Mouse (Mus musculus): ENCODE results near the gene Znfx1. TPM values are rescaled to one million over a fixed set of nuclear protein-coding genes. Genes with fewer than 3 reads are reported as not detected.

Gene Znfx1
- polyA plus RNA-seq, 1 experiment = 15.8 TPM

DNA sequence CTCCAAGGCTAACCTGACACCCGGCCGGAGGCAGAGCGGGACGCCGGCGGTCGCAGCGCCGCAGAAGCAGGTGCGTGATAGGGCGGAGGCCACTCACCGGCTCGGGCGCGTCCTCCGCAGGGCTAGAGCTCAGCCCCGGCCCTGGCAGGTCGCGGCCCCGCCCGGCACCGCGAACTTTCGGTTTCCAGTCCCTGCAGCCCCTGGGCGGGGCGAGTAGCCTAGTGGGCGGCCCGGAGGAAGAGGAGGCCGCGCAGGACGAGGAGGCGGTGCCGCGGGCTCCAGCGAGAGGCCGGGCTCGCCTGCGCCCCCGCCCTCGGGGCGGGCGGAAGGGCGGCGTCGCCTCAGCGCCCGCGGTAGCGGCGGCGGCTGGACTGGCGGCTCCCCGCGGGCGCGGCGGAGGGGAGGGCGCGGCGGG lies 311 bp downstream of the Znfx1 start:
- Histone ChIP-seq H3K36me3 (ENCODE audit: control insufficient read depth, insufficient read depth) (peaks cover 49% of the 10 kb centered on the region), H3K79me3 (ENCODE audit: low read depth) (peaks cover 44% of the 10 kb centered on the region), H3K4me3 (ENCODE audit: insufficient read depth, poor library complexity, severe bottlenecking) (peak overlapping the region; percentile 83), H3ac (ENCODE audit: control insufficient read depth, insufficient read length, low read depth) (peak overlapping the region; percentile 89), H3K79me2 (ENCODE audit: control insufficient read depth, insufficient read depth) (peaks cover 77% of the 10 kb centered on the region), H3K27me3 (ENCODE audit: control insufficient read depth, insufficient read depth, insufficient read length) (no peaks in the 10 kb centered on the region)
- no peak for TF ChIP-seq USF1 (IDR thresholded peaks at IDR 0.05; ENCODE audit: low read depth)
- TF ChIP-seq CEBPB (IDR thresholded peaks at IDR 0.05; ENCODE audit: low read depth) = no peak
- TF ChIP-seq FOSL1 (IDR thresholded peaks at IDR 0.05; ENCODE audit: insufficient read depth, low read length, poor library complexity, severe bottlenecking) = no peak
- no peak for TF ChIP-seq MYOD1 (IDR thresholded peaks at IDR 0.05; ENCODE audit: control insufficient read depth, insufficient read length, low read depth)
- TF ChIP-seq MAX (IDR thresholded peaks at IDR 0.05) = no peak
- TF ChIP-seq CTCF (IDR thresholded peaks at IDR 0.05; ENCODE audit: control insufficient read depth, insufficient read depth, insufficient read length) = no peak
- TF ChIP-seq MYOG (IDR thresholded peaks at IDR 0.05; ENCODE audit: control insufficient read depth, extremely low read depth, insufficient read length) = no peak

DNA sequence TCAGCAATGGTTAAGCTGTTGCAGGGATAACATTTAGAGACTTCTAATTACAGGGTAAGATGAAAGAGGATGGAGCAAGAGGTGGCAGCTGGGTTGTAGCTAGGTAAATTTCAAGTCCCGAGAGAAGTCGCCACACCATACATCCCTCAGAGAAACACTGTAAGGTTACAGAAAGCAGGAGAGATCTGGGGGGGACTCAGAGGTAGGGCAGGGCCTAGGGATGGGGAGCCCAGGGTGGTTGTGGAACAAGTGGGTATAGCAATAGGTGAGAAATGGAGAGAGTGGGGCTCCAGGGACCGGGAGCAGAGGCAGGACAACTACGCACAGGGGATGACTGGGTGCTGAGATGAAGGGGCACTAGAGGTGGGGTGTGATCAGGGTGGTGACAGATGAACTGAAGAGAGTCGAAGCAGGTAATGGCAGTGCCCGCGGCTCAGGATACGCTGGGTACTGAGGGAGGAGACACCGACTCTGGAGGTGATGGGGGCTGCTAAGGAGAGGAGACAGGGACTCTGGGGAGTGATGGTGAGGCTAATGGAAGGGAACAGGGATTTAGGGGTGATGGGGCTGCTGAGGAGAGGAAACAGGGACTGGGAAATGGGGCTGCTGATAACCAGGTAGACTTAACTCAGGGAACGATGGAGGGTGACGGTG lies 1.3 kb downstream of the Znfx1 start:
- no peaks in the 10 kb centered on the region for H3K27me3 ChIP-seq (ENCODE audit: control insufficient read depth, insufficient read depth, insufficient read length)
- TF ChIP-seq MAX (IDR thresholded peaks at IDR 0.05) (no peak), USF1 (IDR thresholded peaks at IDR 0.05; ENCODE audit: low read depth) (no peak), CTCF (IDR thresholded peaks at IDR 0.05; ENCODE audit: control insufficient read depth, insufficient read depth, insufficient read length) (no peak), FOSL1 (IDR thresholded peaks at IDR 0.05; ENCODE audit: insufficient read depth, low read length, poor library complexity, severe bottlenecking) (no peak), MYOD1 (IDR thresholded peaks at IDR 0.05; ENCODE audit: control insufficient read depth, insufficient read length, low read depth) (no peak), MYOG (IDR thresholded peaks at IDR 0.05; ENCODE audit: control insufficient read depth, extremely low read depth, insufficient read length) (no peak), CEBPB (IDR thresholded peaks at IDR 0.05; ENCODE audit: low read depth) (no peak)
- peak overlapping the region; percentile 83 for H3K4me3 ChIP-seq (ENCODE audit: insufficient read depth, poor library complexity, severe bottlenecking)
- H3ac ChIP-seq (ENCODE audit: control insufficient read depth, insufficient read length, low read depth) = peak overlapping the region; percentile 89
- H3K79me3 ChIP-seq (ENCODE audit: low read depth) = peaks cover 47% of the 10 kb centered on the region
- peaks cover 86% of the 10 kb centered on the region for H3K79me2 ChIP-seq (ENCODE audit: control insufficient read depth, insufficient read depth)
- peaks cover 56% of the 10 kb centered on the region for H3K36me3 ChIP-seq (ENCODE audit: control insufficient read depth, insufficient read depth)

DNA sequence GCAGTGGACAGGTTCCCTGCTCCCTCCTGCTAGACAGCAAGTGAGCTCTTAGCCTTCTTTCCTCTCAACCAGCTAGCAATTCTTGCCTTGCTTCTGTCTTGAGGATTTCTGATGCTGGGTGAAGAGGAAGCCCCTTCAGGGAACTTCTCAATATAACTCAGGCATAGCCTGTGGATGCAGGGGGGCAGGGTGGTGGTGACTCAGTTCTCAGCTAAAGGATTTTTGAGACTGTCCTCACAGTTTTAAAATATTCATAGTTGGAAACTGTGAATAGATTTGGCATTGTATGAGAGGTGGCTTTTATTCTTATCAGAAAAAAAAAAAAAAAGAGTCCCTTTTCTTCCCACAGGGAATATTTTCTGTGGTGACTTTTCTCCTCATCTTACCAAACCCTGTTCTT lies 2.1 kb downstream of the Znfx1 start:
- no peak overlapping the region for H3K4me3 ChIP-seq (ENCODE audit: insufficient read depth, poor library complexity, severe bottlenecking)
- H3K27me3 ChIP-seq (ENCODE audit: control insufficient read depth, insufficient read depth, insufficient read length) = no peaks in the 10 kb centered on the region

DNA sequence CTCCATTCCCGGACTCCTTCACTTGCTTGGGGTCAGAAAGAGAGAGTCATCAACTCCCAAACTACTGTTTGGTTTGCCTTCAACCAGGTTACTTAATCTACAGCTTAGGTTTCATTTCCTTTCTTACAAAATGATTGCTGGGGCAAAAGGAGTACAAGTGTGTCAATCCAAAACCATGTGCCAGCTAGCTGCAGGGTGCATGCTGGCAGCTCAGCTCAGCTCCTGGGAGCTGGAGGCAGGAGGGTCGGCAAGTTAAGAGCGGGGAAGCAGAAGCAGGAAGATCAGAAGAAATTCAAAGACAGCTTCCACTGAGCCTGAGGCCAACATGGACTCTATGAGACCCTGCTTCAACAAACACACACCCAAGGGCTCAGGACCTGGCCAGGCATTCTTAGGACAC lies 2.5 kb downstream of the Znfx1 start:
- TF ChIP-seq USF1 (IDR thresholded peaks at IDR 0.05; ENCODE audit: low read depth) (no peak), CTCF (IDR thresholded peaks at IDR 0.05; ENCODE audit: control insufficient read depth, insufficient read depth, insufficient read length) (no peak), MAX (IDR thresholded peaks at IDR 0.05) (no peak), FOSL1 (IDR thresholded peaks at IDR 0.05; ENCODE audit: insufficient read depth, low read length, poor library complexity, severe bottlenecking) (no peak), MYOG (IDR thresholded peaks at IDR 0.05; ENCODE audit: control insufficient read depth, extremely low read depth, insufficient read length) (no peak), CEBPB (IDR thresholded peaks at IDR 0.05; ENCODE audit: low read depth) (no peak), MYOD1 (IDR thresholded peaks at IDR 0.05; ENCODE audit: control insufficient read depth, insufficient read length, low read depth) (no peak)
- H3K27me3 ChIP-seq (ENCODE audit: control insufficient read depth, insufficient read depth, insufficient read length) = no peaks in the 10 kb centered on the region
- peak overlapping the region; percentile 6 for H3ac ChIP-seq (ENCODE audit: control insufficient read depth, insufficient read length, low read depth)
- no peak overlapping the region for H3K4me3 ChIP-seq (ENCODE audit: insufficient read depth, poor library complexity, severe bottlenecking)
- peaks cover 87% of the 10 kb centered on the region for H3K79me2 ChIP-seq (ENCODE audit: control insufficient read depth, insufficient read depth)
- peaks cover 56% of the 10 kb centered on the region for H3K36me3 ChIP-seq (ENCODE audit: control insufficient read depth, insufficient read depth)
- peaks cover 50% of the 10 kb centered on the region for H3K79me3 ChIP-seq (ENCODE audit: low read depth)

More for the DNA sequence above, 2.1 kb downstream of the Znfx1 start:
- Histone ChIP-seq H3K79me3 (ENCODE audit: low read depth) (peaks cover 51% of the 10 kb centered on the region), H3K79me2 (ENCODE audit: control insufficient read depth, insufficient read depth) (peaks cover 87% of the 10 kb centered on the region), H3K36me3 (ENCODE audit: control insufficient read depth, insufficient read depth) (peaks cover 56% of the 10 kb centered on the region), H3ac (ENCODE audit: control insufficient read depth, insufficient read length, low read depth) (peak overlapping the region; percentile 6)
- TF ChIP-seq MYOG (IDR thresholded peaks at IDR 0.05; ENCODE audit: control insufficient read depth, extremely low read depth, insufficient read length) (no peak), FOSL1 (IDR thresholded peaks at IDR 0.05; ENCODE audit: insufficient read depth, low read length, poor library complexity, severe bottlenecking) (no peak), MAX (IDR thresholded peaks at IDR 0.05) (no peak)

DNA sequence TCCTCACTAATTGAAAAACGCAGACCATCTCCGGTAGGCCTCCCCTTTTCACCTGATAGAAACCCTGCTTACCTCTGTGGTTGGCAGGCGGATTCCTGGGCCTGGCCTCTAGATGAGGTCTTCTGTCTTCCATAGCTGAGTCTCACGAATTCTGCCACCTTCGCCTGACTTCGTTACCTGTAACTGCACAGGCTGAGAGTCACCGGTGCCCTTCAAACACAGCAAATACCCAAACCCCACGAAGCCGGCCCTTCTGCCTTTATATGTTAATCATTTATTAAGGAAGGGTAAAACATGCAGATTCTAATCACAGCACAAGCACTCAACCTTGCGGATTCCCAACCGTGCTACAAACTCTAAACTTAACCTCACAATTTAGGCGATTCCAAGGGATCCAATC lies 2.9 kb downstream of the Znfx1 start:
- Histone ChIP-seq H3K79me3 (ENCODE audit: low read depth) (peaks cover 50% of the 10 kb centered on the region), H3K4me3 (ENCODE audit: insufficient read depth, poor library complexity, severe bottlenecking) (no peak overlapping the region), H3ac (ENCODE audit: control insufficient read depth, insufficient read length, low read depth) (no peak overlapping the region), H3K36me3 (ENCODE audit: control insufficient read depth, insufficient read depth) (peaks cover 56% of the 10 kb centered on the region), H3K79me2 (ENCODE audit: control insufficient read depth, insufficient read depth) (peaks cover 87% of the 10 kb centered on the region), H3K27me3 (ENCODE audit: control insufficient read depth, insufficient read depth, insufficient read length) (no peaks in the 10 kb centered on the region)
- TF ChIP-seq CTCF (IDR thresholded peaks at IDR 0.05; ENCODE audit: control insufficient read depth, insufficient read depth, insufficient read length) (no peak), MAX (IDR thresholded peaks at IDR 0.05) (no peak), MYOG (IDR thresholded peaks at IDR 0.05; ENCODE audit: control insufficient read depth, extremely low read depth, insufficient read length) (no peak), FOSL1 (IDR thresholded peaks at IDR 0.05; ENCODE audit: insufficient read depth, low read length, poor library complexity, severe bottlenecking) (no peak), USF1 (IDR thresholded peaks at IDR 0.05; ENCODE audit: low read depth) (no peak), MYOD1 (IDR thresholded peaks at IDR 0.05; ENCODE audit: control insufficient read depth, insufficient read length, low read depth) (no peak), CEBPB (IDR thresholded peaks at IDR 0.05; ENCODE audit: low read depth) (no peak)

All from C2C12 (cell line).